Mouse (Mus musculus): ENCODE measurements around the gene Ipcef1. TPM values are rescaled to one million over a fixed set of nuclear protein-coding genes. Genes with fewer than 3 reads are reported as not detected.

Ipcef1 gene
- polyA plus RNA-seq, 1 experiment from 2014 or later, result 0.28 TPM

DNA sequence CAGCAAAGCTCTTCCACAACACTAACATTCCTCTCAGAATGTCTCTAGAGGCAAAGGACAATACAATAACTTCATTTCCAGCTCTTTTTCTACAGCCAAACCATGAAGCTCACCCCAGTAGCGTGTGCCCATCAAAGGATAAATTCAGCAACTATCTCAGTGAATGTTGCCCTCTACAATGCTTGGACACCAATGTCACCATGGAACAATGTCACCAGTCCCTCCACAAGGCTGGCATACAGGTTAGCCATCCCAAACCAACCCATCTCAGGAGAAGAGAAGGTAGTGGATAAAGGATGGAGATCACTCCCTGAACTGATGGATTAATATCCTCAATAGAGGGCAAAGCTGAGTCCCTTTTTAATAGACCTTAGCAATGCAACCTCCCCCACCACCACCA, 73.5 kb downstream of the Ipcef1 start:
- 91% methylated on average over 1 of the region's 1 CpGs for WGBS
- no peak overlapping the region for H3K27ac ChIP-seq (replicated peaks; ENCODE audit: low read depth, low read length)
- no peaks in the 10 kb centered on the region for H3K27me3 ChIP-seq (ENCODE audit: control insufficient read depth, insufficient read depth, low read length)
- no peaks in the 10 kb centered on the region for H3K9me3 ChIP-seq (ENCODE audit: control insufficient read depth, low read length)
- no peak overlapping the region for H3K4me3 ChIP-seq (ENCODE audit: low read depth, low read length)
- no peaks in the 10 kb centered on the region for H3K4me1 ChIP-seq (ENCODE audit: control insufficient read depth, insufficient read depth, low read length)
- H3K9ac ChIP-seq (ENCODE audit: low read length), result no peak overlapping the region
- ATAC-seq (ENCODE audit: insufficient number of reproducible peaks, low FRiP score, low TSS enrichment, low read depth) (no peak), DNase-seq (ENCODE audit: low spot score) (no peak)
- no peaks in the 10 kb centered on the region for H3K36me3 ChIP-seq (ENCODE audit: control insufficient read depth, insufficient read depth, low read length)
- H3K4me2 ChIP-seq (ENCODE audit: low read depth, severe bottlenecking), result no peak overlapping the region

- H3K9ac ChIP-seq (ENCODE audit: low read length), result no peak overlapping the region
- 62% methylated on average over 2 of the region's 2 CpGs for WGBS
- H3K27me3 ChIP-seq (ENCODE audit: control insufficient read depth, insufficient read depth, low read length), result no peaks in the 10 kb centered on the region
- H3K4me1 ChIP-seq (ENCODE audit: control insufficient read depth, insufficient read depth, low read length), result no peaks in the 10 kb centered on the region
- DNase-seq (ENCODE audit: low spot score) (no peak), ATAC-seq (ENCODE audit: insufficient number of reproducible peaks, low FRiP score, low TSS enrichment, low read depth) (no peak)
- H3K9me3 ChIP-seq (ENCODE audit: control insufficient read depth, low read length), result no peaks in the 10 kb centered on the region
- no peak overlapping the region for H3K4me2 ChIP-seq (ENCODE audit: low read depth, severe bottlenecking)
- no peak overlapping the region for H3K4me3 ChIP-seq (ENCODE audit: low read depth, low read length)
- H3K27ac ChIP-seq (replicated peaks; ENCODE audit: low read depth, low read length), result no peak overlapping the region
- H3K36me3 ChIP-seq (ENCODE audit: control insufficient read depth, insufficient read depth, low read length), result no peaks in the 10 kb centered on the region
Observed at GRCm38 (mm10) chr10:6977843-6978242, 74.4 kb downstream of the Ipcef1 start.

GRCm38 (mm10) chr10:6968334-6968733, 83.9 kb downstream of the Ipcef1 start:
- Histone ChIP-seq H3K9ac (ENCODE audit: low read length) (no peak overlapping the region), H3K4me2 (ENCODE audit: low read depth, severe bottlenecking) (no peak overlapping the region), H3K27me3 (ENCODE audit: control insufficient read depth, insufficient read depth, low read length) (no peaks in the 10 kb centered on the region), H3K27ac (replicated peaks; ENCODE audit: low read depth, low read length) (no peak overlapping the region), H3K36me3 (ENCODE audit: control insufficient read depth, insufficient read depth, low read length) (no peaks in the 10 kb centered on the region), H3K4me3 (ENCODE audit: low read depth, low read length) (no peak overlapping the region), H3K4me1 (ENCODE audit: control insufficient read depth, insufficient read depth, low read length) (no peaks in the 10 kb centered on the region), H3K9me3 (ENCODE audit: control insufficient read depth, low read length) (no peaks in the 10 kb centered on the region)
- WGBS, result 83% methylated on average over 1 of the region's 1 CpGs
- ATAC-seq (ENCODE audit: insufficient number of reproducible peaks, low FRiP score, low TSS enrichment, low read depth) (no peak), DNase-seq (ENCODE audit: low spot score) (no peak)

GRCm38 (mm10) chr10:6967588-6968242, 84.6 kb downstream of the Ipcef1 start:
- no peaks in the 10 kb centered on the region for H3K36me3 ChIP-seq (ENCODE audit: control insufficient read depth, insufficient read depth, low read length)
- H3K27ac ChIP-seq (replicated peaks; ENCODE audit: low read depth, low read length), result no peak overlapping the region
- no peak overlapping the region for H3K4me3 ChIP-seq (ENCODE audit: low read depth, low read length)
- ATAC-seq (ENCODE audit: insufficient number of reproducible peaks, low FRiP score, low TSS enrichment, low read depth) (no peak), DNase-seq (ENCODE audit: low spot score) (no peak)
- no peak overlapping the region for H3K9ac ChIP-seq (ENCODE audit: low read length)
- H3K4me2 ChIP-seq (ENCODE audit: low read depth, severe bottlenecking), result no peak overlapping the region
- H3K9me3 ChIP-seq (ENCODE audit: control insufficient read depth, low read length), result no peaks in the 10 kb centered on the region
- 86% methylated on average over 8 of the region's 8 CpGs for WGBS
- H3K4me1 ChIP-seq (ENCODE audit: control insufficient read depth, insufficient read depth, low read length), result no peaks in the 10 kb centered on the region
- H3K27me3 ChIP-seq (ENCODE audit: control insufficient read depth, insufficient read depth, low read length), result no peaks in the 10 kb centered on the region

DNA sequence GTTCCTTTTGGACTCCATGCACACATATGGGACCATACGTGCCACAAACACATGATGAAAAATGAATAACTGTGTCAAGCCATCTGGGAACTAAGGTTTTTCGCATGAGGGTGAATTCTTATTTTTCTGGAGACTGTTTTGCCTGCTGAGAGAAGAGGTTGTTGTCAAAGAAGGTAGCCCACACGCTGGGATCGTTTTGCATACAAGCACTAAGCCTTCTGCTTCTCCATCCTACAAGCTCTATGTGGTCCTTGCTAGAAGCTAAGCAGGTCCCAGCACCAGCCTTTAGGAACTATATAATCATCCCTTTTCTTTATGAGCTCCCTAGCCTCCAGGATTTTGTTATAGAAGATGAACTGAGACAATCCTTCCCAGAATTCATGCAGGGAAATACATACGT, 93.5 kb downstream of the Ipcef1 start:
- no peaks in the 10 kb centered on the region for H3K9me3 ChIP-seq (ENCODE audit: control insufficient read depth, low read length)
- no peak overlapping the region for H3K27ac ChIP-seq (replicated peaks; ENCODE audit: low read depth, low read length)

GRCm38 (mm10) chr10:6956357-6956756, 95.9 kb downstream of the Ipcef1 start:
- Histone ChIP-seq H3K4me2 (ENCODE audit: low read depth, severe bottlenecking) (no peak overlapping the region), H3K9ac (ENCODE audit: low read length) (no peak overlapping the region), H3K27ac (replicated peaks; ENCODE audit: low read depth, low read length) (no peak overlapping the region), H3K9me3 (ENCODE audit: control insufficient read depth, low read length) (no peaks in the 10 kb centered on the region), H3K4me1 (ENCODE audit: control insufficient read depth, insufficient read depth, low read length) (no peaks in the 10 kb centered on the region), H3K4me3 (ENCODE audit: low read depth, low read length) (no peak overlapping the region), H3K36me3 (ENCODE audit: control insufficient read depth, insufficient read depth, low read length) (no peaks in the 10 kb centered on the region), H3K27me3 (ENCODE audit: control insufficient read depth, insufficient read depth, low read length) (no peaks in the 10 kb centered on the region)
- no peak for DNase-seq (ENCODE audit: low spot score)
- 92% methylated on average over 2 of the region's 2 CpGs for WGBS
- ATAC-seq (ENCODE audit: insufficient number of reproducible peaks, low FRiP score, low TSS enrichment, low read depth), result no peak

More for the DNA sequence above, 93.5 kb downstream of the Ipcef1 start:
- 78% methylated on average over 5 of the region's 5 CpGs for WGBS
- no peaks in the 10 kb centered on the region for H3K4me1 ChIP-seq (ENCODE audit: control insufficient read depth, insufficient read depth, low read length)
- H3K4me3 ChIP-seq (ENCODE audit: low read depth, low read length), result no peak overlapping the region
- no peak for ATAC-seq (ENCODE audit: insufficient number of reproducible peaks, low FRiP score, low TSS enrichment, low read depth)
- no peaks in the 10 kb centered on the region for H3K36me3 ChIP-seq (ENCODE audit: control insufficient read depth, insufficient read depth, low read length)
- no peaks in the 10 kb centered on the region for H3K27me3 ChIP-seq (ENCODE audit: control insufficient read depth, insufficient read depth, low read length)
- H3K9ac ChIP-seq (ENCODE audit: low read length), result no peak overlapping the region
- DNase-seq (ENCODE audit: low spot score), result no peak
- H3K4me2 ChIP-seq (ENCODE audit: low read depth, severe bottlenecking), result no peak overlapping the region

GRCm38 (mm10) chr10:6954533-6954932, 97.7 kb downstream of the Ipcef1 start:
- ATAC-seq (ENCODE audit: insufficient number of reproducible peaks, low FRiP score, low TSS enrichment, low read depth) (no peak), DNase-seq (ENCODE audit: low spot score) (no peak)
- no peaks in the 10 kb centered on the region for H3K27me3 ChIP-seq (ENCODE audit: control insufficient read depth, insufficient read depth, low read length)
- no peaks in the 10 kb centered on the region for H3K9me3 ChIP-seq (ENCODE audit: control insufficient read depth, low read length)
- no peak overlapping the region for H3K9ac ChIP-seq (ENCODE audit: low read length)
- H3K4me1 ChIP-seq (ENCODE audit: control insufficient read depth, insufficient read depth, low read length), result no peaks in the 10 kb centered on the region
- no peak overlapping the region for H3K27ac ChIP-seq (replicated peaks; ENCODE audit: low read depth, low read length)
- H3K4me3 ChIP-seq (ENCODE audit: low read depth, low read length), result no peak overlapping the region
- H3K36me3 ChIP-seq (ENCODE audit: control insufficient read depth, insufficient read depth, low read length), result no peaks in the 10 kb centered on the region
- H3K4me2 ChIP-seq (ENCODE audit: low read depth, severe bottlenecking), result no peak overlapping the region

GRCm38 (mm10) chr10:6953115-6953514, 99.2 kb downstream of the Ipcef1 start:
- no peak overlapping the region for H3K9ac ChIP-seq (ENCODE audit: low read length)
- no peak overlapping the region for H3K4me2 ChIP-seq (ENCODE audit: low read depth, severe bottlenecking)
- no peak for DNase-seq (ENCODE audit: low spot score)
- 71% methylated on average over 1 of the region's 1 CpGs for WGBS
- no peak overlapping the region for H3K27ac ChIP-seq (replicated peaks; ENCODE audit: low read depth, low read length)
- no peak overlapping the region for H3K4me3 ChIP-seq (ENCODE audit: low read depth, low read length)
- ATAC-seq (ENCODE audit: insufficient number of reproducible peaks, low FRiP score, low TSS enrichment, low read depth), result no peak
- no peaks in the 10 kb centered on the region for H3K4me1 ChIP-seq (ENCODE audit: control insufficient read depth, insufficient read depth, low read length)
- no peaks in the 10 kb centered on the region for H3K27me3 ChIP-seq (ENCODE audit: control insufficient read depth, insufficient read depth, low read length)
- no peaks in the 10 kb centered on the region for H3K36me3 ChIP-seq (ENCODE audit: control insufficient read depth, insufficient read depth, low read length)
- no peaks in the 10 kb centered on the region for H3K9me3 ChIP-seq (ENCODE audit: control insufficient read depth, low read length)
